Mouse (Mus musculus) C2C12 (cell line): ENCODE data around the gene Prdx2. TPM values are rescaled to one million over a fixed set of nuclear protein-coding genes. Genes with fewer than 3 reads are reported as not detected.

Source experiments
- H3K27me3 ChIP-seq: one replicate; pipeline ENCODE4 v1.6.1; 2011; ENCODE audit not compliant: control insufficient read depth, insufficient read depth, insufficient read length
- H3K36me3 ChIP-seq: one replicate; pipeline ENCODE4 v1.6.1; 2011; ENCODE audit not compliant: control insufficient read depth, insufficient read depth
- H3K4me3 ChIP-seq: one replicate; pipeline ENCODE4 v1.5.1; 2011; ENCODE audit warnings: mild to moderate bottlenecking, control low read depth; ENCODE audit not compliant: poor library complexity, insufficient read depth, severe bottlenecking
- H3K79me2 ChIP-seq: one replicate; pipeline ENCODE4 v1.6.1; 2011; ENCODE audit not compliant: control insufficient read depth, insufficient read depth
- H3K79me3 ChIP-seq: one replicate; pipeline ENCODE4 v1.6.1; 2011; ENCODE audit warnings: low read depth, control low read depth
- H3ac ChIP-seq: one replicate; pipeline ENCODE3; 2011; ENCODE audit warnings: low read depth; ENCODE audit not compliant: control insufficient read depth, insufficient read length
- CEBPB ChIP-seq: IDR thresholded peaks from one replicate; pipeline ENCODE4 v1.6.1; 2011; ENCODE audit warnings: low read depth, mild to moderate bottlenecking, control low read depth, moderate library complexity
- CTCF ChIP-seq: IDR thresholded peaks from one replicate; pipeline ENCODE4 v1.5.1; 2011; ENCODE audit not compliant: control insufficient read depth, insufficient read depth, insufficient read length
- FOSL1 ChIP-seq: IDR thresholded peaks from one replicate; pipeline ENCODE4 v1.8.0; 2011; ENCODE audit warnings: mild to moderate bottlenecking, low read length; ENCODE audit not compliant: poor library complexity, insufficient read depth, severe bottlenecking
- MAX ChIP-seq: IDR thresholded peaks from one replicate; pipeline ENCODE4 v1.6.1; 2011; ENCODE audit warnings: mild to moderate bottlenecking, control low read depth
- MYOD1 ChIP-seq: IDR thresholded peaks from one replicate; pipeline ENCODE4 v1.6.1; 2011; ENCODE audit warnings: low read depth; ENCODE audit not compliant: control insufficient read depth, insufficient read length
- MYOG ChIP-seq: IDR thresholded peaks from one replicate; pipeline ENCODE4 v1.6.1; 2011; ENCODE audit not compliant: control insufficient read depth, insufficient read length; ENCODE audit errors: extremely low read depth
- USF1 ChIP-seq: IDR thresholded peaks from one replicate; pipeline ENCODE4 v1.6.1; 2011; ENCODE audit warnings: low read depth, mild to moderate bottlenecking, control low read depth, moderate library complexity
- polyA plus RNA-seq: library from polyadenylated mRNA; unstranded; fragments of >200 nt; fragmentation: generic; extraction: Trizol; gene quantifications from one replicate; pipeline ENCODE4 v1.2.1, GENCODE M21; 2012; ENCODE audit warnings: missing spikeins

The Prdx2 gene
- polyA plus RNA-seq, 1 experiment = 609 TPM

DNA sequence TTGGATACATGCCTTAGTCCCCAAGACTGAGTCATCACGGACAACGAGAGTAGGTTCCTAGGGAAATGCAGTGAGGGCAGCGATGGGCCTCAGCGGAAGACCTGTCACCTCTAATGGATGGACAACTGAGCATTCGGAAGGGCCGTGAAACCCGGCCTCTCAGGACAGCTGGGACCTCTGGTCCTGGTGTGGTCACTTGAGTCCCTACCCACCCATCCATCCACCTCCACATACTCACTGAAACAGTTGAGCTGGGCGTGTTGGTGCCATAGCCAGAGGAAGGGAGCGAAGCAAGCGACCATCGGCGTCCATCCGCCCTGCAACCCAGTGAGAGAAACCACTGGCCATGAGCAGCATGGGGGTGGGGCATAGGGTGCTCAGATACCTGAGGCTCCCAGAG, 38.8 kb upstream of the Prdx2 start:
- H3K27me3 ChIP-seq = peaks cover 31% of the 10 kb centered on the region
- no peak overlapping the region for H3ac ChIP-seq
- no peak overlapping the region for H3K4me3 ChIP-seq
- no peaks in the 10 kb centered on the region for H3K79me2 ChIP-seq
- no peak for TF ChIP-seq MAX
- no peak for TF ChIP-seq USF1
- no peak for TF ChIP-seq FOSL1
- no peak for TF ChIP-seq CTCF
- no peak for TF ChIP-seq MYOG
- TF ChIP-seq CEBPB = no peak
- no peak for TF ChIP-seq MYOD1
- no peaks in the 10 kb centered on the region for H3K36me3 ChIP-seq
- H3K79me3 ChIP-seq = no peaks in the 10 kb centered on the region

GRCm38 (mm10) chr8:84933767-84934559, 35.4 kb upstream of the Prdx2 start:
- TF ChIP-seq MYOG = no peak
- no peak for TF ChIP-seq MAX
- TF ChIP-seq CEBPB = no peak
- TF ChIP-seq CTCF = no peak
- no peak for TF ChIP-seq FOSL1
- no peak for TF ChIP-seq MYOD1
- no peak for TF ChIP-seq USF1
- no peak overlapping the region for H3K4me3 ChIP-seq
- no peaks in the 10 kb centered on the region for H3K79me2 ChIP-seq
- peaks cover 57% of the 10 kb centered on the region for H3K27me3 ChIP-seq
- H3ac ChIP-seq = no peak overlapping the region
- no peaks in the 10 kb centered on the region for H3K79me3 ChIP-seq
- H3K36me3 ChIP-seq = no peaks in the 10 kb centered on the region

DNA sequence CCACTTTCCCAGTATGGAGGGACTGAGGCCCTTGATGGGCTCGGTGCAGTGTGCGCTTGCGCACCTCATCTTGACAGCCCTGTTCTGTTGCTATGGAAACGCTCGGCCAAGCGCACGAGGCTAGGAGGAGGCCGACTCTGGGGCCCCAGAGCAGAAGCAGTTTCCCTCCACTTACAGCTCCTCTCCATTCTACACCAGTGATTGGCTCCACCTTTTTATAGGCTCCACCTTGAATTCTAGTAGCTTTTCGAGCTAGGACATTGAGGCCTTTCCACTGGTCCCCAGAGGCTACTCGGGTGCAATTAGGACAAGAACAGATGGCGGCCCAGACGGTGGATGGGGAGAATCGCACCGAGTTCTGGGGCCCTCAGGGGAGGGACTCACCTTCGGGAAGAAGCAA, 34.5 kb upstream of the Prdx2 start:
- Histone ChIP-seq H3K4me3 (no peak overlapping the region), H3K79me3 (no peaks in the 10 kb centered on the region), H3K79me2 (no peaks in the 10 kb centered on the region), H3ac (no peak overlapping the region), H3K36me3 (no peaks in the 10 kb centered on the region), H3K27me3 (peaks cover 52% of the 10 kb centered on the region)
- no peak for TF ChIP-seq CTCF
- TF ChIP-seq MAX = no peak
- TF ChIP-seq MYOG = no peak
- no peak for TF ChIP-seq USF1
- no peak for TF ChIP-seq FOSL1
- TF ChIP-seq MYOD1 = no peak
- TF ChIP-seq CEBPB = no peak

GRCm38 (mm10) chr8:84935489-84935888, 33.9 kb upstream of the Prdx2 start:
- Histone ChIP-seq H3K4me3 (no peak overlapping the region), H3ac (no peak overlapping the region), H3K79me3 (no peaks in the 10 kb centered on the region), H3K36me3 (no peaks in the 10 kb centered on the region), H3K79me2 (no peaks in the 10 kb centered on the region), H3K27me3 (peaks cover 47% of the 10 kb centered on the region)
- no peak for TF ChIP-seq CEBPB
- TF ChIP-seq MAX = no peak
- TF ChIP-seq CTCF = no peak
- no peak for TF ChIP-seq MYOG
- TF ChIP-seq MYOD1 = no peak
- TF ChIP-seq FOSL1 = no peak
- TF ChIP-seq USF1 = no peak

GRCm38 (mm10) chr8:84936041-84936961, 33.1 kb upstream of the Prdx2 start:
- Histone ChIP-seq H3K36me3 (no peaks in the 10 kb centered on the region), H3K27me3 (peaks cover 44% of the 10 kb centered on the region), H3K79me2 (no peaks in the 10 kb centered on the region), H3K4me3 (no peak overlapping the region), H3K79me3 (no peaks in the 10 kb centered on the region), H3ac (no peak overlapping the region)
- TF ChIP-seq MYOG = no peak
- no peak for TF ChIP-seq USF1
- no peak for TF ChIP-seq MYOD1
- no peak for TF ChIP-seq MAX
- no peak for TF ChIP-seq FOSL1
- no peak for TF ChIP-seq CEBPB
- no peak for TF ChIP-seq CTCF
